Comparison of ENCODE assay signal across 9 mouse cellular contexts in the genomic region with DNA sequence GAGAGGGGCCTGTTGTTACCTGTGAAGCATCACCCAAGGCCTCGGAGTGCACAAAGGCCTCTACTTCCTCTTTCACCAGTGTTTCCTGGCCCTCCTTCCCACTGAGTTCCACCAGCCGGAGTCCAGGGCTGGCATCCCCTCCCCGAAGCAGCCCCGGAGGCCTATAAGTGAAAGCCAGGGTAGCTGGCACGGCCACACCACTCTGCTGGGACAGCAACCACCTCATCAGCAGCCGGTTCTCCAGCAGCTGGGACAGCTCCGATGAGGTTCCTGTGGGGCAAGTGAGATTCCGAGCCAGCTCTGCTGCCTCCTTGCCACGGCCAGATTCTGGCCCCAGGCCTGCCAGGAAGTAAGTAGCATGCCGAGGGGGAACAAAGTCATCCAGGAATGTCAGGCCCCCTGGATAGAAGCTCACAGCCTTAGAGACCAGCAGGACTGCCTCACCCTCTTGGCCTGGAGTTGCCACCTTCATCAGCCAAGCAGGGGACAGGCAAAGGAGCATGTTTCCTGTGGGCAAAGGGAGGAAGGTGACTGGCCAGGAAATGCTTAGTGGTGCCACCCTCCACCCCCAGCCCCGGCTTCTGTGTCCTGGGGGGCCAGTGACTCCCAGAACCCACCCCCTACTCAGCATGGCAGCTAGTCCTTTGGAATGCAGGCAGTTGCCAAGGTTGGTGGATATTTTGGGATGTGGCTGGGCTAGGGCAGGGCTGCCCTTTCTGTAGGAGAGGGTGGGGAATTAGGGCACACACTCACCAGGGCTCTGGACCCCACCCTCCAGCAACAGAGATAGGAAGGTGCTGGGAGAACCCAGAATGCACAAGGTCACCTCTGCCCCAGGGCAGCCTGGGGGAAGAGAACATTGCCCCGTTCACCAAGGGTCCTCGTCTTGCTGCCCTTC. TPM values are rescaled to one million over a fixed set of nuclear protein-coding genes. Genes with fewer than 3 reads are reported as not detected.
DNase-seq lines count a peak whose midpoint lies in the region; ATAC-seq and TF ChIP-seq lines count a peak whose summit lies in the region.
"Had no signal": no experiment of that assay in that cellular context is flagged by ENCODE, and none has a peak within 500 bp of the region (broad histone marks: within the 10 kb centered on the region; RNA-seq: fewer than 3 reads in every experiment).

No protein-coding gene starts in this region.

- no peak for DNase-seq in forebrain, embryonic 10.5 days (ENCODE audit: extremely low spot score, low spot score)
- DNase-seq in forebrain, postnatal 0 days, result no peak
- peak; percentile 58 for DNase-seq in splenic B cell, adult 2 months (ENCODE audit: low read depth, low spot score)
- DNase-seq in layer of hippocampus, adult 11-12 months (ENCODE audit: low spot score), result no peak
- no peak for DNase-seq in left cerebral cortex, adult 11 months (ENCODE audit: low spot score)

- TF ChIP-seq CTCF in forebrain, postnatal 0 days (IDR thresholded peaks at IDR 0.05; ENCODE audit: low read depth), result no peak

- H3K27me3 ChIP-seq in forebrain, embryonic 10.5 days (ENCODE audit: poor library complexity, severe bottlenecking), result peaks cover 40% of the 10 kb centered on the region
- H3K27me3 ChIP-seq in forebrain, postnatal 0 days (ENCODE audit: insufficient read depth, low read length), result no peaks in the 10 kb centered on the region
- H3K27me3 ChIP-seq in midbrain, embryonic 13.5 days, result no peaks in the 10 kb centered on the region
- no peaks in the 10 kb centered on the region for H3K27me3 ChIP-seq in midbrain, embryonic 16.5 days (ENCODE audit: control insufficient read depth, insufficient read depth, low read depth, low read length)
- H3K27me3 ChIP-seq in heart, embryonic 15.5 days, result no peaks in the 10 kb centered on the region
- H3K27me3 ChIP-seq in splenic B cell, adult 2 months (ENCODE audit: control insufficient read depth, insufficient read depth, low read length, poor library complexity, severe bottlenecking), result no peaks in the 10 kb centered on the region
- H3K27me3 ChIP-seq: CH12.LX had no signal

- peak overlapping the region; percentile 8; the same call in 1 of the 2 replicates for H3K4me3 ChIP-seq in forebrain, embryonic 10.5 days
- H3K4me3 ChIP-seq in forebrain, postnatal 0 days (ENCODE audit: low read depth, low read length), result no peak overlapping the region
- H3K4me3 ChIP-seq in midbrain, embryonic 13.5 days (replicated peaks), result no peak overlapping the region
- H3K4me3 ChIP-seq in midbrain, embryonic 16.5 days (ENCODE audit: low read depth, low read length), result no peak overlapping the region
- H3K4me3 ChIP-seq in heart, embryonic 15.5 days, result peak overlapping the region; percentile 6; the same call in 1 of the 2 replicates

- no peak overlapping the region for H3K4me2 ChIP-seq in forebrain, postnatal 0 days (ENCODE audit: low read depth)
- H3K4me2 ChIP-seq in midbrain, embryonic 13.5 days (replicated peaks), result no peak overlapping the region
- H3K4me2 ChIP-seq in midbrain, embryonic 16.5 days (ENCODE audit: low read length), result no peak overlapping the region
- H3K4me2 ChIP-seq in heart, embryonic 15.5 days, result peak overlapping the region; percentile 44

- no peak for ATAC-seq in forebrain, postnatal 0 days
- no peak for ATAC-seq in midbrain, embryonic 13.5 days
- ATAC-seq in midbrain, embryonic 16.5 days, result no peak
- peak; percentile 28; the same call in 1 of the 2 replicates for ATAC-seq in heart, embryonic 15.5 days (replicated peaks; ENCODE audit: insufficient number of reproducible peaks, insufficient read depth, low FRiP score, low read depth)

- H3K36me3 ChIP-seq in forebrain, embryonic 10.5 days (replicated peaks), result no peaks in the 10 kb centered on the region
- no peaks in the 10 kb centered on the region for H3K36me3 ChIP-seq in forebrain, postnatal 0 days (ENCODE audit: insufficient read depth)
- H3K36me3 ChIP-seq in midbrain, embryonic 13.5 days, result no peaks in the 10 kb centered on the region
- no peaks in the 10 kb centered on the region for H3K36me3 ChIP-seq in midbrain, embryonic 16.5 days (ENCODE audit: control insufficient read depth, insufficient read depth, low read length)
- H3K36me3 ChIP-seq in heart, embryonic 15.5 days, result no peaks in the 10 kb centered on the region
- peaks cover 4% of the 10 kb centered on the region for H3K36me3 ChIP-seq in splenic B cell, adult 2 months (ENCODE audit: control insufficient read depth, insufficient read depth, low read length, poor library complexity, severe bottlenecking)

- peak overlapping the region; percentile 37; the same call in 1 of the 2 replicates for H3K27ac ChIP-seq in forebrain, embryonic 10.5 days
- no peak overlapping the region for H3K27ac ChIP-seq in forebrain, postnatal 0 days (ENCODE audit: low read depth, low read length)
- no peak overlapping the region for H3K27ac ChIP-seq in midbrain, embryonic 13.5 days
- no peak overlapping the region for H3K27ac ChIP-seq in midbrain, embryonic 16.5 days (ENCODE audit: low read length)
- H3K27ac ChIP-seq in heart, embryonic 15.5 days, result peak overlapping the region; percentile 92

- peaks cover 39% of the 10 kb centered on the region for H3K4me1 ChIP-seq in forebrain, embryonic 10.5 days
- H3K4me1 ChIP-seq in forebrain, postnatal 0 days (ENCODE audit: insufficient read depth), result peaks cover 7% of the 10 kb centered on the region
- peaks cover 19% of the 10 kb centered on the region for H3K4me1 ChIP-seq in midbrain, embryonic 13.5 days (replicated peaks)
- peaks cover 15% of the 10 kb centered on the region for H3K4me1 ChIP-seq in midbrain, embryonic 16.5 days (ENCODE audit: control insufficient read depth, insufficient read depth, low read length)
- peaks cover 66% of the 10 kb centered on the region for H3K4me1 ChIP-seq in heart, embryonic 15.5 days (replicated peaks)

- 77% methylated on average over 13 of the region's 13 CpGs for WGBS in forebrain, embryonic 10.5 days
- WGBS in forebrain, postnatal 0 days, result 75% methylated on average over 13 of the region's 13 CpGs
- WGBS in midbrain, embryonic 13.5 days, result 77% methylated on average over 13 of the region's 13 CpGs
- 73% methylated on average over 13 of the region's 13 CpGs for WGBS in midbrain, embryonic 16.5 days
- WGBS in heart, embryonic 15.5 days, result 34% methylated on average over 13 of the region's 13 CpGs

- no peaks in the 10 kb centered on the region for H3K9me3 ChIP-seq in forebrain, embryonic 10.5 days
- no peaks in the 10 kb centered on the region for H3K9me3 ChIP-seq in forebrain, postnatal 0 days (ENCODE audit: low read length)
- H3K9me3 ChIP-seq in midbrain, embryonic 13.5 days, result no peaks in the 10 kb centered on the region
- no peaks in the 10 kb centered on the region for H3K9me3 ChIP-seq in midbrain, embryonic 16.5 days (replicated peaks; ENCODE audit: control insufficient read depth, low read length, poor library complexity, severe bottlenecking)
- H3K9me3 ChIP-seq in heart, embryonic 15.5 days (replicated peaks), result no peaks in the 10 kb centered on the region

- H3K9ac ChIP-seq in forebrain, postnatal 0 days, result no peak overlapping the region
- peak overlapping the region; percentile 43 for H3K9ac ChIP-seq in midbrain, embryonic 13.5 days (replicated peaks)
- no peak overlapping the region for H3K9ac ChIP-seq in midbrain, embryonic 16.5 days (ENCODE audit: low read depth, low read length)
- peak overlapping the region; percentile 23; the same call in 1 of the 2 replicates for H3K9ac ChIP-seq in heart, embryonic 15.5 days

RNA-seq across cellular contexts. Expression of gene Carns1, which starts 3.6 kb away (rescaled TPM):
- polyA plus RNA-seq in forebrain, embryonic 10.5 days (2016; fragmentation: Nextera tagmentation; extraction: Ambion mirVana), result 2.5 TPM in 2 replicates
- total RNA-seq in forebrain, postnatal 0 days (2014; rRNA removed), result 4.1 and 4.4 TPM in 2 replicates
- 3.1 and 4.7 TPM in 2 replicates for polyA plus RNA-seq in forebrain, postnatal 0 days (2015; fragmentation: Nextera tagmentation; extraction: Ambion mirVana)
- 4.2 and 4.8 TPM in 2 replicates for polyA plus RNA-seq in midbrain, embryonic 13.5 days (2015; fragmentation: Nextera tagmentation; extraction: Ambion mirVana)
- 5.2 and 6.7 TPM in 2 replicates for polyA plus RNA-seq in midbrain, embryonic 16.5 days (2015; fragmentation: Nextera tagmentation; extraction: Ambion mirVana)
- polyA plus RNA-seq in heart, embryonic 15.5 days (2015; fragmentation: Nextera tagmentation; extraction: Ambion mirVana), result 12.3 TPM in 2 replicates

RNA-seq across cellular contexts. Expression of gene Rps6kb2, which starts 8.5 kb away (rescaled TPM):
- 59.7 TPM in 2 replicates for polyA plus RNA-seq in forebrain, embryonic 10.5 days (2016; fragmentation: Nextera tagmentation; extraction: Ambion mirVana)
- total RNA-seq in forebrain, postnatal 0 days (2014; rRNA removed), result 23.5 and 33.5 TPM in 2 replicates
- polyA plus RNA-seq in forebrain, postnatal 0 days (2015; fragmentation: Nextera tagmentation; extraction: Ambion mirVana), result 51.9 and 55.5 TPM in 2 replicates
- polyA plus RNA-seq in midbrain, embryonic 13.5 days (2015; fragmentation: Nextera tagmentation; extraction: Ambion mirVana), result 60.5 and 62.9 TPM in 2 replicates
- 52.7 and 58.0 TPM in 2 replicates for polyA plus RNA-seq in midbrain, embryonic 16.5 days (2015; fragmentation: Nextera tagmentation; extraction: Ambion mirVana)
- polyA plus RNA-seq in heart, embryonic 15.5 days (2015; fragmentation: Nextera tagmentation; extraction: Ambion mirVana), result 42.2 and 46.1 TPM in 2 replicates

RNA-seq across cellular contexts. Expression of gene Ptprcap, which starts 18.2 kb away (rescaled TPM):
- 0.71 TPM in 1 of 2 replicates, not detected in the other for polyA plus RNA-seq in forebrain, embryonic 10.5 days (2016; fragmentation: Nextera tagmentation; extraction: Ambion mirVana)
- 0.77 and 1.2 TPM in 2 replicates for total RNA-seq in forebrain, postnatal 0 days (2014; rRNA removed)
- polyA plus RNA-seq in forebrain, postnatal 0 days (2015; fragmentation: Nextera tagmentation; extraction: Ambion mirVana), result 0.48 and 0.59 TPM in 2 replicates
- 0.24 and 0.50 TPM in 2 replicates for polyA plus RNA-seq in midbrain, embryonic 13.5 days (2015; fragmentation: Nextera tagmentation; extraction: Ambion mirVana)
- 0.28 TPM in 1 of 2 replicates, not detected in the other for polyA plus RNA-seq in midbrain, embryonic 16.5 days (2015; fragmentation: Nextera tagmentation; extraction: Ambion mirVana)
- 3.6 and 33.8 TPM in 2 replicates for polyA plus RNA-seq in heart, embryonic 15.5 days (2015; fragmentation: Nextera tagmentation; extraction: Ambion mirVana)

RNA-seq across cellular contexts. Expression of gene Tbc1d10c, which starts 19.4 kb away (rescaled TPM):
- polyA plus RNA-seq in forebrain, embryonic 10.5 days (2016; fragmentation: Nextera tagmentation; extraction: Ambion mirVana), result 0.43 and 0.47 TPM in 2 replicates
- total RNA-seq in forebrain, postnatal 0 days (2014; rRNA removed), result 1.5 and 2.9 TPM in 2 replicates
- 1.3 and 1.5 TPM in 2 replicates for polyA plus RNA-seq in forebrain, postnatal 0 days (2015; fragmentation: Nextera tagmentation; extraction: Ambion mirVana)
- 0.78 and 0.93 TPM in 2 replicates for polyA plus RNA-seq in midbrain, embryonic 13.5 days (2015; fragmentation: Nextera tagmentation; extraction: Ambion mirVana)
- 0.58 and 0.67 TPM in 2 replicates for polyA plus RNA-seq in midbrain, embryonic 16.5 days (2015; fragmentation: Nextera tagmentation; extraction: Ambion mirVana)
- polyA plus RNA-seq in heart, embryonic 15.5 days (2015; fragmentation: Nextera tagmentation; extraction: Ambion mirVana), result 3.0 and 14.9 TPM in 2 replicates

RNA-seq across cellular contexts. Expression of gene Ppp1ca, which starts 20.2 kb away (rescaled TPM):
- 998 and 1,002 TPM in 2 replicates for polyA plus RNA-seq in forebrain, embryonic 10.5 days (2016; fragmentation: Nextera tagmentation; extraction: Ambion mirVana)
- total RNA-seq in forebrain, postnatal 0 days (2014; rRNA removed), result 480 and 509 TPM in 2 replicates
- polyA plus RNA-seq in forebrain, postnatal 0 days (2015; fragmentation: Nextera tagmentation; extraction: Ambion mirVana), result 551 and 589 TPM in 2 replicates
- polyA plus RNA-seq in midbrain, embryonic 13.5 days (2015; fragmentation: Nextera tagmentation; extraction: Ambion mirVana), result 636 and 651 TPM in 2 replicates
- 520 and 542 TPM in 2 replicates for polyA plus RNA-seq in midbrain, embryonic 16.5 days (2015; fragmentation: Nextera tagmentation; extraction: Ambion mirVana)
- 666 and 734 TPM in 2 replicates for polyA plus RNA-seq in heart, embryonic 15.5 days (2015; fragmentation: Nextera tagmentation; extraction: Ambion mirVana)

Comparison
In these comparisons a context has a peak if more than half of its experiments do, and no peak if none do; other contexts are left out.
1. H3K27ac ChIP-seq: peak in forebrain, embryonic 10.5 days (single experiment) and heart, embryonic 15.5 days (single experiment); none in forebrain, postnatal 0 days (single experiment), midbrain, embryonic 13.5 days (single experiment) and midbrain, embryonic 16.5 days (single experiment).
2. H3K4me3 ChIP-seq: peak in forebrain, embryonic 10.5 days (single experiment) and heart, embryonic 15.5 days (single experiment); none in forebrain, postnatal 0 days (single experiment), midbrain, embryonic 13.5 days (single experiment) and midbrain, embryonic 16.5 days (single experiment).
3. H3K9ac ChIP-seq: peak in midbrain, embryonic 13.5 days (single experiment) and heart, embryonic 15.5 days (single experiment); none in forebrain, postnatal 0 days (single experiment) and midbrain, embryonic 16.5 days (single experiment).